Mouse (Mus musculus): ENCODE measurements around the gene 5330417H12Rik. TPM values are rescaled to one million over a fixed set of nuclear protein-coding genes. Genes with fewer than 3 reads are reported as not detected.

Gene 5330417H12Rik
- total RNA-seq, 2 experiments from 2014 or later = not detected

- intact Hi-C loops (cut with DNase I) = no loop called here
- no peak for DNase-seq (ENCODE audit: extremely low spot score in 1 of 2, low spot score in 2 of 2)
Measured at GRCm38 (mm10) chr7:107593904-107594303, 31.1 kb downstream of the 5330417H12Rik start.

- intact Hi-C loops (cut with DNase I) = no loop called here
- no peak for DNase-seq (ENCODE audit: extremely low spot score in 1 of 2, low spot score in 2 of 2)
Measured at GRCm38 (mm10) chr7:107592641-107593040, 32.3 kb downstream of the 5330417H12Rik start.

DNA sequence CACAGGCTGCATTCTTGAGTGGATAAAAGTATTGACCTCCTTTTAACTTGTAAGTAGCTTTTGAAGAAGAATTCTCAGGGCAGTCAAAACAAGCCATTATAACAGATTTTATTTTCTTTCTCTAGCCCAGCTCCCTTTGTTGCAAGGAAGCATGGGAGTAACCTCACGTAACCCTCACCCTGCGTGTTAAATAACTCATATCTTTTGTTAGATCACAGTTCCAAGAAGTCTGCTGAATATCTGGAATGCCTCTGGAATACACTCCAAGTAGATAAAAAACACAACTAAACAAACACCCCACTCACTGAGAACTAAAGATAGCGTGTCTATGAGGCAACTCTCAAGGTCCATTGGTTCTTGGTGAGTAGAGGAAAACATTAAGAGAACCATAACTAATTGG, 50.7 kb downstream of the 5330417H12Rik start:
- no peak for DNase-seq (ENCODE audit: extremely low spot score in 1 of 2, low spot score in 2 of 2)
- intact Hi-C loops (cut with DNase I) = no loop called here

Other genes with a start within 250 kb of the 5330417H12Rik start
- 1 to 10 TPM; 5.5 to 5.6 TPM for gene Olfml1, start 57.7 kb downstream of the 5330417H12Rik start, total RNA-seq (2021)
- gene Ppfibp2, start 30.0 kb downstream of the 5330417H12Rik start, total RNA-seq (2021) = 1 to 10 TPM; 3.5 to 3.9 TPM
- gene Cyb5r2, start 132.9 kb upstream of the 5330417H12Rik start, total RNA-seq (2021) = not detected
- gene Ovch2, start 176.0 kb upstream of the 5330417H12Rik start, total RNA-seq (2021) = not detected
- gene Olfr467, start 187.1 kb upstream of the 5330417H12Rik start, total RNA-seq (2021) = not detected
- gene Olfr469, start 200.4 kb upstream of the 5330417H12Rik start, total RNA-seq (2021) = not detected
- not detected for gene Olfr470, start 222.3 kb upstream of the 5330417H12Rik start, total RNA-seq (2021)